Mouse (Mus musculus) ZHBTc4 (cell line): ENCODE results near the gene Ovol1.

ENCODE experiments used
- DNase-seq: peaks from one replicate; pipeline ENCODE4 v3.0.0-alpha.2; 2011; ENCODE audit warnings: low read depth, low spot score

The Ovol1 gene

GRCm38 (mm10) chr19:5560457-5561041, at the start of gene Ovol1:
Gene Ovol1 (minus strand): TSS chr19:5560646.
- peak; percentile 28 for DNase-seq

- peak; percentile 95 for DNase-seq
Observed at GRCm38 (mm10) chr19:5609547-5610404, 49.3 kb upstream of the Ovol1 start, which contains the start of gene Kat5. Gene Kat5 (minus strand): TSS chr19:5610237.

- DNase-seq, result no peak
Observed at GRCm38 (mm10) chr19:5609171-5609546, 48.7 kb upstream of the Ovol1 start.

GRCm38 (mm10) chr19:5608707-5609106, 48.3 kb upstream of the Ovol1 start:
- no peak for DNase-seq

GRCm38 (mm10) chr19:5607705-5608410, 47.4 kb upstream of the Ovol1 start:
- DNase-seq, result no peak

- DNase-seq, result peak; percentile 48
Observed at GRCm38 (mm10) chr19:5606196-5606595, 45.8 kb upstream of the Ovol1 start.

- no peak for DNase-seq
Observed at GRCm38 (mm10) chr19:5605126-5605525, 44.7 kb upstream of the Ovol1 start.

- no peak for DNase-seq
Observed at GRCm38 (mm10) chr19:5603664-5604063, 43.2 kb upstream of the Ovol1 start.

- peak; percentile 89 for DNase-seq
Observed at GRCm38 (mm10) chr19:5601752-5602541, 41.5 kb upstream of the Ovol1 start, which contains the start of gene Rnaseh2c. Gene Rnaseh2c (plus strand): TSS chr19:5601873.

GRCm38 (mm10) chr19:5599224-5599623, 38.8 kb upstream of the Ovol1 start:
- no peak for DNase-seq

- DNase-seq, result no peak
Observed at GRCm38 (mm10) chr19:5591888-5592287, 31.4 kb upstream of the Ovol1 start.

GRCm38 (mm10) chr19:5589159-5589558, 28.7 kb upstream of the Ovol1 start:
- peak; percentile 24 for DNase-seq

- DNase-seq, result no peak
Observed at GRCm38 (mm10) chr19:5581995-5582394, 21.5 kb upstream of the Ovol1 start.

GRCm38 (mm10) chr19:5580776-5581175, 20.3 kb upstream of the Ovol1 start:
- no peak for DNase-seq

GRCm38 (mm10) chr19:5579971-5580370, 19.5 kb upstream of the Ovol1 start:
- DNase-seq, result peak; percentile 83

- no peak for DNase-seq
Observed at GRCm38 (mm10) chr19:5575336-5575735, 14.9 kb upstream of the Ovol1 start.

GRCm38 (mm10) chr19:5572331-5573125, 12.1 kb upstream of the Ovol1 start:
- DNase-seq, result peak; percentile 39

- DNase-seq, result no peak
Observed at GRCm38 (mm10) chr19:5571831-5572230, 11.4 kb upstream of the Ovol1 start.

- peak; percentile 27 for DNase-seq
Observed at GRCm38 (mm10) chr19:5570353-5571246, 10.2 kb upstream of the Ovol1 start.

- no peak for DNase-seq
Observed at GRCm38 (mm10) chr19:5569521-5569920, 9.1 kb upstream of the Ovol1 start.
